Mouse (Mus musculus) neural tube, embryonic 13.5 days (tissue): ENCODE data around the gene Tmed2. TPM values are rescaled to one million over a fixed set of nuclear protein-coding genes. Genes with fewer than 3 reads are reported as not detected.
"Not testable (repeated sequence)": the region's sequence is repeated elsewhere in the genome, so short reads cannot be mapped to it uniquely, and the experiment has no call there.

ENCODE experiments used
- ATAC-seq: fragments of 200-750 bp; cut with Nextera tagmentation; 2 replicates; pipeline ENCODE4 v1.8.0; 2017; ENCODE audit warnings: low read depth, mild to moderate bottlenecking, moderate TSS enrichment, moderate library complexity
- H3K27ac ChIP-seq: fragments of 300-500 bp; sonication (generic); replicated peaks from 2 replicates; pipeline ENCODE4 v1.5.1; 2015; ENCODE audit warnings: moderate library complexity, mild to moderate bottlenecking, inconsistent platforms
- H3K27me3 ChIP-seq: fragments of 300-500 bp; sonication (generic); 2 replicates; pipeline ENCODE4 v1.6.1; 2015; ENCODE audit warnings: mild to moderate bottlenecking, inconsistent platforms
- H3K36me3 ChIP-seq: fragments of 300-500 bp; sonication (generic); 2 replicates; pipeline ENCODE4 v1.6.1; 2015; ENCODE audit warnings: mild to moderate bottlenecking, inconsistent platforms
- H3K4me1 ChIP-seq: fragments of 300-500 bp; sonication (generic); replicated peaks from 2 replicates; pipeline ENCODE4 v1.6.1; 2015; ENCODE audit warnings: inconsistent platforms
- H3K4me2 ChIP-seq: fragments of 300-500 bp; sonication (generic); 2 replicates; pipeline ENCODE4 v1.6.1; 2015; ENCODE audit warnings: inconsistent platforms, mild to moderate bottlenecking, moderate library complexity
- H3K4me3 ChIP-seq: fragments of 300-500 bp; sonication (generic); 2 replicates; pipeline ENCODE4 v1.5.1; 2015; ENCODE audit warnings: mild to moderate bottlenecking, inconsistent platforms
- H3K9ac ChIP-seq: fragments of 300-500 bp; sonication (generic); 2 replicates; pipeline ENCODE4 v1.6.1; 2015; ENCODE audit warnings: moderate library complexity, mild to moderate bottlenecking, inconsistent platforms
- H3K9me3 ChIP-seq: fragments of 300-500 bp; sonication (generic); 2 replicates; pipeline ENCODE4 v1.6.1; 2016; ENCODE audit warnings: inconsistent platforms
- WGBS: fragments of 180-500 bp; shearing (Covaris S2); methylation state at CpG from one replicate; pipeline ENCODE4 v1.1.7; 2015; 5-methylcytosine and 5-hydroxymethylcytosine counted together
- polyA plus RNA-seq: library from polyadenylated mRNA; unstranded; fragments of >200 nt; fragmentation: Nextera tagmentation; extraction: Ambion mirVana; gene quantifications from 2 replicates; pipeline ENCODE4 v1.2.1, GENCODE M21; 2015

Gene Tmed2
- 359 and 384 TPM in 2 replicates for polyA plus RNA-seq

- Histone ChIP-seq H3K4me1 (peaks cover 21% of the 10 kb centered on the region), H3K27me3 (no peaks in the 10 kb centered on the region), H3K27ac (peak within 1 kb of the TSS; percentile 86), H3K9me3 (no peaks in the 10 kb centered on the region), H3K36me3 (peaks cover 23% of the 10 kb centered on the region), H3K9ac (peak within 1 kb of the TSS; percentile 88), H3K4me2 (peak within 1 kb of the TSS; percentile 84), H3K4me3 (peak within 1 kb of the TSS; percentile 87)
- peak; percentile 96 for ATAC-seq
- under 1% methylated on average over 35 of the region's 35 CpGs for WGBS
These were observed at the start of gene Tmed2 for GRCm38 (mm10) chr5:124540383-124540786. Tmed2 (plus strand) TSS chr5:124540695.

GRCm38 (mm10) chr5:124491732-124492131 is 48.8 kb upstream of the Tmed2 start:
- H3K4me1 ChIP-seq, result peaks cover 7% of the 10 kb centered on the region; the same call in 1 of the 2 replicates
- H3K9me3 ChIP-seq, result no peaks in the 10 kb centered on the region
- no peak for ATAC-seq
- no peaks in the 10 kb centered on the region for H3K27me3 ChIP-seq
- no peak overlapping the region for H3K4me2 ChIP-seq
- no peak overlapping the region for H3K4me3 ChIP-seq
- no peak overlapping the region for H3K27ac ChIP-seq
- 94% methylated on average over 4 of the region's 4 CpGs for whole genome bisulfite sequencing
- H3K9ac ChIP-seq, result no peak overlapping the region
- peaks cover 57% of the 10 kb centered on the region for H3K36me3 ChIP-seq

- H3K4me3 ChIP-seq, result no peak overlapping the region
- ATAC-seq, result no peak
- H3K36me3 ChIP-seq, result peaks cover 61% of the 10 kb centered on the region
- H3K27me3 ChIP-seq, result no peaks in the 10 kb centered on the region
- H3K4me2 ChIP-seq, result no peak overlapping the region
- no peak overlapping the region for H3K27ac ChIP-seq
- H3K9me3 ChIP-seq, result no peaks in the 10 kb centered on the region
- whole genome bisulfite sequencing, result 85% methylated on average over 4 of the region's 4 CpGs
- peaks cover 7% of the 10 kb centered on the region; the same call in 1 of the 2 replicates for H3K4me1 ChIP-seq
- H3K9ac ChIP-seq, result no peak overlapping the region
These were observed 47.9 kb upstream of the Tmed2 start for GRCm38 (mm10) chr5:124492618-124493017.

- Histone ChIP-seq H3K36me3 (peaks cover 61% of the 10 kb centered on the region), H3K27me3 (no peaks in the 10 kb centered on the region), H3K9me3 (no peaks in the 10 kb centered on the region), H3K4me1 (peaks cover 7% of the 10 kb centered on the region; the same call in 1 of the 2 replicates), H3K9ac (no peak overlapping the region), H3K4me2 (no peak overlapping the region), H3K4me3 (no peak overlapping the region), H3K27ac (no peak overlapping the region)
- WGBS, result 88% methylated on average over 11 of the region's 11 CpGs
- no peak for ATAC-seq
These were observed 47.0 kb upstream of the Tmed2 start for GRCm38 (mm10) chr5:124493455-124493854.

- Histone ChIP-seq H3K9me3 (no peaks in the 10 kb centered on the region), H3K27ac (no peak overlapping the region), H3K27me3 (no peaks in the 10 kb centered on the region), H3K36me3 (peaks cover 53% of the 10 kb centered on the region), H3K9ac (0 out of 2 replicates have a peak overlapping the region, but pooled peaks have one; percentile 17), H3K4me2 (no peak overlapping the region), H3K4me3 (no peak overlapping the region), H3K4me1 (peaks cover 11% of the 10 kb centered on the region; the same call in 1 of the 2 replicates)
- ATAC-seq, result no peak
- WGBS, result 49% methylated on average over 7 of the region's 7 CpGs
These were observed 44.9 kb upstream of the Tmed2 start for GRCm38 (mm10) chr5:124495547-124495946.

- Histone ChIP-seq H3K4me3 (no peak overlapping the region), H3K4me2 (no peak overlapping the region), H3K4me1 (peaks cover 11% of the 10 kb centered on the region; the same call in 1 of the 2 replicates), H3K27me3 (no peaks in the 10 kb centered on the region), H3K36me3 (peaks cover 53% of the 10 kb centered on the region), H3K9ac (0 out of 2 replicates have a peak overlapping the region, but pooled peaks have one; percentile 8), H3K27ac (no peak overlapping the region), H3K9me3 (no peaks in the 10 kb centered on the region)
- WGBS, result 75% methylated on average over 15 of the region's 15 CpGs
- no peak for ATAC-seq
These were observed 43.6 kb upstream of the Tmed2 start for GRCm38 (mm10) chr5:124496614-124497514.

- Histone ChIP-seq H3K4me3 (no peak overlapping the region), H3K9ac (no peak overlapping the region), H3K27ac (no peak overlapping the region; the same call in 1 of the 2 replicates), H3K4me1 (peaks cover 11% of the 10 kb centered on the region; the same call in 1 of the 2 replicates), H3K36me3 (peaks cover 50% of the 10 kb centered on the region), H3K4me2 (no peak overlapping the region), H3K27me3 (no peaks in the 10 kb centered on the region), H3K9me3 (no peaks in the 10 kb centered on the region)
- WGBS, result 78% methylated on average over 9 of the region's 9 CpGs
- ATAC-seq, result no peak
These were observed 42.1 kb upstream of the Tmed2 start for GRCm38 (mm10) chr5:124498221-124498876.

GRCm38 (mm10) chr5:124499001-124499400 is 41.5 kb upstream of the Tmed2 start:
- Histone ChIP-seq H3K36me3 (peaks cover 49% of the 10 kb centered on the region), H3K27me3 (no peaks in the 10 kb centered on the region), H3K4me1 (peaks cover 11% of the 10 kb centered on the region; the same call in 1 of the 2 replicates), H3K9me3 (no peaks in the 10 kb centered on the region), H3K27ac (no peak overlapping the region), H3K4me2 (no peak overlapping the region), H3K9ac (no peak overlapping the region), H3K4me3 (no peak overlapping the region)
- WGBS, result 21% methylated on average over 5 of the region's 5 CpGs
- ATAC-seq, result no peak

GRCm38 (mm10) chr5:124500037-124500436 is 40.5 kb upstream of the Tmed2 start:
- not testable (repeated sequence) for H3K9me3 ChIP-seq, H3K9ac ChIP-seq, H3K27me3 ChIP-seq, ATAC-seq, H3K4me2 ChIP-seq, H3K27ac ChIP-seq, H3K4me3 ChIP-seq
- peaks cover 11% of the 10 kb centered on the region; the same call in 1 of the 2 replicates for H3K4me1 ChIP-seq
- 72% methylated on average over 4 of the region's 4 CpGs for WGBS
- peaks cover 42% of the 10 kb centered on the region for H3K36me3 ChIP-seq

- no peaks in the 10 kb centered on the region for H3K9me3 ChIP-seq
- H3K4me2 ChIP-seq, result no peak overlapping the region
- no peaks in the 10 kb centered on the region for H3K27me3 ChIP-seq
- no peak for ATAC-seq
- H3K27ac ChIP-seq, result no peak overlapping the region
- no peak overlapping the region for H3K9ac ChIP-seq
- H3K4me1 ChIP-seq, result peaks cover 11% of the 10 kb centered on the region; the same call in 1 of the 2 replicates
- WGBS, result 93% methylated on average over 3 of the region's 3 CpGs
- peaks cover 42% of the 10 kb centered on the region for H3K36me3 ChIP-seq
- H3K4me3 ChIP-seq, result no peak overlapping the region
These were observed 39.9 kb upstream of the Tmed2 start for GRCm38 (mm10) chr5:124500573-124500972.

- Histone ChIP-seq H3K9ac (no peak overlapping the region), H3K9me3 (no peaks in the 10 kb centered on the region), H3K36me3 (peaks cover 42% of the 10 kb centered on the region), H3K27ac (no peak overlapping the region), H3K4me3 (no peak overlapping the region), H3K4me2 (no peak overlapping the region), H3K27me3 (no peaks in the 10 kb centered on the region), H3K4me1 (0 out of 2 replicates have a peak, but pooled peaks cover 4% of the 10 kb centered on the region)
- WGBS, result 91% methylated on average over 10 of the region's 10 CpGs
- ATAC-seq, result no peak
These were observed 39.0 kb upstream of the Tmed2 start for GRCm38 (mm10) chr5:124501541-124501940.

GRCm38 (mm10) chr5:124503742-124504141 is 36.8 kb upstream of the Tmed2 start:
- H3K9me3 ChIP-seq, result no peaks in the 10 kb centered on the region
- WGBS, result 72% methylated on average over 14 of the region's 14 CpGs
- no peak overlapping the region for H3K27ac ChIP-seq
- H3K36me3 ChIP-seq, result peaks cover 35% of the 10 kb centered on the region
- H3K4me3 ChIP-seq, result no peak overlapping the region
- no peak overlapping the region for H3K9ac ChIP-seq
- H3K4me1 ChIP-seq, result peaks cover 12% of the 10 kb centered on the region; the same call in 1 of the 2 replicates
- H3K4me2 ChIP-seq, result no peak overlapping the region
- H3K27me3 ChIP-seq, result no peaks in the 10 kb centered on the region
- ATAC-seq, result no peak
